Mouse (Mus musculus) retina, embryonic 14.5 days (tissue): ENCODE measurements at regions not wholly inside any gene's neighbourhood (a gene's known extent, or its start where the extent isn't known, plus 50 kb on each side); places are given as distances from the start of the nearest gene placed in this dataset.

Source experiments
- DNase-seq: peaks from one replicate; pipeline ENCODE4 v3.0.0-alpha.2; 2015; ENCODE audit warnings: low spot score

- DNase-seq: no peak
These were observed 658.4 kb downstream of the Sorcs3 start for GRCm38 (mm10) chr19:48864151-48864740.

DNA sequence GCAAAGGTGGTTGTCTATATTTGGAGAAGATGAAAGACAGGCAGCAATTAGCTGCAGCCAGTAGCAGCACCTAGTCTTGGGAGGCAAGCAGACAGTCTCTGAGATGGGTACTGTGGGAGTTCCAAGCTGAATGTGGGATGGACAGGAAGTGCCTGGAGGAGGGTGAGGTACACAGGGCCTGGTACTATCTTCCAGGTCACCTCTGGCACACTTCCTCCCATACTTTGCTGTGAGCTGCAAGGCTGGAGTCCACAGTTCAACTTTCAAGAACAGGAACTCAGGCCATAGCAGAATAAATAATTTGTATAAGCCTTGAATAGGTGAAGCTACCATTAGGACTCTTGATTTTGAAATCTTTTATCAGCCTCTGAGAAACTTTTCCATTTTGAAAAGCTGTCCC is 665.8 kb downstream of the Sorcs3 start:
- DNase-seq: no peak

- no peak for DNase-seq
These were observed 675.8 kb downstream of the Sorcs3 start for GRCm38 (mm10) chr19:48881526-48882195.

GRCm38 (mm10) chr19:48908236-48908635 is 702.4 kb downstream of the Sorcs3 start:
- DNase-seq: no peak

GRCm38 (mm10) chr19:48913011-48913410 is 707.2 kb downstream of the Sorcs3 start:
- DNase-seq: no peak

- DNase-seq: peak; percentile 42
These were observed 713.8 kb downstream of the Sorcs3 start for GRCm38 (mm10) chr19:48919638-48920037.

DNA sequence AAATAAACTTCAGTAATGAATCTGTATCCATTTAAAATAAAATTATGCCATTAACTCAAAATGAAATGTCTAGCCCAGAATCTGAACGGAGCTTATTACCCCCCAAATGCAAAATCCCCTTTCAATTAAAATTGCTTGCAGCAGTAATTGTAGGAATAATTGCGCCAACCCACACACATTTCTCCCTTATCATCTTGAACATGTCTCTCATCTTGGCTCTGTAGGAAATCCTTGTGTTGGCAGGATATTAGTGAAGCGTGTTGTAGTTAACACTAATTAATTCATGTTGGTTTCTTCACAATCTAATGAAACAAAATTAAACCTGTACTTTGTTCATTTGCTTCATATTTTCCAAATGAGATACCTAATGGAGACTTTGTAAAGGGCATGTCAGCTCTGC is 741.8 kb downstream of the Sorcs3 start:
- DNase-seq: no peak
